Mouse (Mus musculus) forebrain, embryonic 13.5 days (tissue): ENCODE results near the gene Ltb4r2. TPM values are rescaled to one million over a fixed set of nuclear protein-coding genes. Genes with fewer than 3 reads are reported as not detected.

Experiments
- ATAC-seq: fragments of 200-750 bp; cut with Nextera tagmentation; 2 replicates; pipeline ENCODE4 v1.8.0; 2017
- H3K27ac ChIP-seq: fragments of 300-500 bp; sonication (generic); 2 replicates; pipeline ENCODE4 v1.5.1; 2015; ENCODE audit warnings: inconsistent platforms, mild to moderate bottlenecking, moderate library complexity
- H3K27me3 ChIP-seq: fragments of 300-500 bp; sonication (generic); 2 replicates; pipeline ENCODE4 v1.6.1; 2015; ENCODE audit warnings: mild to moderate bottlenecking, inconsistent platforms
- H3K36me3 ChIP-seq: fragments of 300-500 bp; sonication (generic); 2 replicates; pipeline ENCODE4 v1.6.1; 2015; ENCODE audit warnings: mild to moderate bottlenecking, inconsistent platforms; ENCODE audit not compliant: poor library complexity, severe bottlenecking
- H3K4me1 ChIP-seq: fragments of 300-500 bp; sonication (generic); 2 replicates; pipeline ENCODE4 v1.6.1; 2015; ENCODE audit warnings: inconsistent platforms
- H3K4me2 ChIP-seq: fragments of 300-500 bp; sonication (generic); 2 replicates; pipeline ENCODE4 v1.6.1; 2015; ENCODE audit warnings: inconsistent platforms, mild to moderate bottlenecking, moderate library complexity
- H3K4me3 ChIP-seq: fragments of 300-500 bp; sonication (generic); 2 replicates; pipeline ENCODE4 v1.5.1; 2015; ENCODE audit warnings: mild to moderate bottlenecking, inconsistent platforms
- H3K9ac ChIP-seq: fragments of 300-500 bp; sonication (generic); 2 replicates; pipeline ENCODE4 v1.6.1; 2015; ENCODE audit warnings: mild to moderate bottlenecking, inconsistent platforms
- H3K9me3 ChIP-seq: fragments of 300-500 bp; sonication (generic); replicated peaks from 2 replicates; pipeline ENCODE4 v1.6.1; 2016; ENCODE audit warnings: inconsistent platforms
- WGBS: fragments of 180-500 bp; shearing (Covaris S2); methylation state at CpG from one replicate; pipeline ENCODE4 v1.1.7; 2015; 5-methylcytosine and 5-hydroxymethylcytosine counted together
- polyA plus RNA-seq: library from polyadenylated mRNA; unstranded; fragments of >200 nt; fragmentation: Nextera tagmentation; extraction: Ambion mirVana; gene quantifications from 2 replicates; pipeline ENCODE4 v1.2.1, GENCODE M21; 2015

The Ltb4r2 gene
- 0.18 and 0.29 TPM in 2 replicates for polyA plus RNA-seq

DNA sequence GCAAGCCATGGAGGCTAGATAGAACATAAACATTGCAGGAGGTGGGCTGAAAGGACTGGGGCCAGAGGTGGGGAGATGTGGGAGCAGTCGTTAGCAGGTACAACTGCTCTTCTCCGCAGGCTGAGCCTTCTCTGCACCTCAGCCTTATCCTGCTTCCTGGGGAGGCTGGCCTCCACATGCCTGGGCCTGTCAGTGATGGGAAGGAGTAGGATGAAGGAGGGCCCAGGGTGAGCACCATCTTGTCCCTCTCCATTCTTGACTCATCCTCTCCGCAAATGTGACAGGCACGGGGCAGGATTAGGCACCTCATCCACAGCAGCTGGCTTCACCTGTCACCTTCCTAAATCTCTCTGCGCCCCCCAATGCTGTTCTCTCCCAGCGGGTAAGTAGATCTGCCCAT is at the start of gene Ltb4r2:
Gene Ltb4r2, plus strand, starts transcription at position 266 of the 400 bp plus-strand sequence.
- peaks cover 9% of the 10 kb centered on the region for H3K4me1 ChIP-seq
- WGBS: 72% methylated on average over 6 of the region's 6 CpGs
- ATAC-seq: no peak
- H3K4me3 ChIP-seq: peak within 1 kb of the TSS; percentile 53
- H3K27ac ChIP-seq: peak within 1 kb of the TSS; percentile 8; the same call in 1 of the 2 replicates
- peak within 1 kb of the TSS; percentile 87 for H3K4me2 ChIP-seq
- peak within 1 kb of the TSS; percentile 77 for H3K9ac ChIP-seq
- peaks cover 8% of the 10 kb centered on the region for H3K36me3 ChIP-seq
- peaks cover 55% of the 10 kb centered on the region for H3K27me3 ChIP-seq
- no peaks in the 10 kb centered on the region for H3K9me3 ChIP-seq

- H3K9me3 ChIP-seq: no peaks in the 10 kb centered on the region
- no peak overlapping the region for H3K9ac ChIP-seq
- H3K36me3 ChIP-seq: peaks cover 1% of the 10 kb centered on the region; the same call in 1 of the 2 replicates
- no peak overlapping the region for H3K4me3 ChIP-seq
- WGBS: 87% methylated on average over 7 of the region's 7 CpGs
- H3K4me1 ChIP-seq: no peaks in the 10 kb centered on the region
- no peak overlapping the region for H3K4me2 ChIP-seq
- H3K27me3 ChIP-seq: peaks cover 26% of the 10 kb centered on the region
- H3K27ac ChIP-seq: no peak overlapping the region
- ATAC-seq: no peak
Measured at GRCm38 (mm10) chr14:55711786-55712185, 49.4 kb upstream of the Ltb4r2 start.

- no peaks in the 10 kb centered on the region for H3K4me1 ChIP-seq
- 12% methylated on average over 24 of the region's 25 CpGs for WGBS
- no peak for ATAC-seq
- H3K4me3 ChIP-seq: no peak overlapping the region
- H3K4me2 ChIP-seq: no peak overlapping the region; the same call in 1 of the 2 replicates
- no peaks in the 10 kb centered on the region for H3K9me3 ChIP-seq
- H3K36me3 ChIP-seq: peaks cover 13% of the 10 kb centered on the region
- H3K27ac ChIP-seq: no peak overlapping the region
- H3K27me3 ChIP-seq: peaks cover 26% of the 10 kb centered on the region
- no peak overlapping the region for H3K9ac ChIP-seq
Measured at GRCm38 (mm10) chr14:55713007-55713728, 48.1 kb upstream of the Ltb4r2 start.

GRCm38 (mm10) chr14:55713729-55714122 is 47.5 kb upstream of the Ltb4r2 start, which contains the start of gene Tgm1:
TSS of gene Tgm1 (minus strand) at chr14:55713926.
- H3K36me3 ChIP-seq: peaks cover 17% of the 10 kb centered on the region
- H3K27ac ChIP-seq: no peak within 1 kb of the TSS
- WGBS: 20% methylated on average over 4 of the region's 4 CpGs
- H3K9me3 ChIP-seq: no peaks in the 10 kb centered on the region
- peaks cover 26% of the 10 kb centered on the region for H3K27me3 ChIP-seq
- no peak for ATAC-seq
- no peak within 1 kb of the TSS for H3K4me3 ChIP-seq
- no peaks in the 10 kb centered on the region for H3K4me1 ChIP-seq
- H3K9ac ChIP-seq: no peak within 1 kb of the TSS
- H3K4me2 ChIP-seq: no peak within 1 kb of the TSS; the same call in 1 of the 2 replicates

DNA sequence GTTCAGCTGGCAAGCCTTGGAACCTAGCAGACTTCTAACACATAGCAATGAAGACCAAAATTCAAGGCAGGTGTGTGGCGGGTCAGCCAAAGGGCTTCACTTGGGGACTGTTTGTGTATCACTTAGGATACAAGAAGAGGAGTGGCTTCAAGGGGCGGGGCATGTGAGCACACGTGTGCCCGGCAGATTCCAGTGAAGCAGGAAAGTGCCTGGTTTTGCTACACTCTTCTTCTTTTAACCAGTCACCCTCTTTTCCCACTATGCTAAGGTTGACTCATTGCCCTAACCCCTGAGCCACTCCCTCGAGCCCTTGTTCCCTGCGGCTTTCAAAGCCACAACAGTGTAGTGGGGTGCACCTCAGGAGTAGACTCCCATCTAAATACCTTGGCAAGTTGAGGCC is 46.3 kb upstream of the Ltb4r2 start:
- Histone ChIP-seq H3K27me3 (peaks cover 26% of the 10 kb centered on the region), H3K27ac (no peak overlapping the region), H3K4me3 (no peak overlapping the region), H3K4me1 (no peaks in the 10 kb centered on the region), H3K9ac (no peak overlapping the region), H3K36me3 (peaks cover 27% of the 10 kb centered on the region), H3K9me3 (no peaks in the 10 kb centered on the region), H3K4me2 (no peak overlapping the region)
- no peak for ATAC-seq
- WGBS: 48% methylated on average over 6 of the region's 6 CpGs

DNA sequence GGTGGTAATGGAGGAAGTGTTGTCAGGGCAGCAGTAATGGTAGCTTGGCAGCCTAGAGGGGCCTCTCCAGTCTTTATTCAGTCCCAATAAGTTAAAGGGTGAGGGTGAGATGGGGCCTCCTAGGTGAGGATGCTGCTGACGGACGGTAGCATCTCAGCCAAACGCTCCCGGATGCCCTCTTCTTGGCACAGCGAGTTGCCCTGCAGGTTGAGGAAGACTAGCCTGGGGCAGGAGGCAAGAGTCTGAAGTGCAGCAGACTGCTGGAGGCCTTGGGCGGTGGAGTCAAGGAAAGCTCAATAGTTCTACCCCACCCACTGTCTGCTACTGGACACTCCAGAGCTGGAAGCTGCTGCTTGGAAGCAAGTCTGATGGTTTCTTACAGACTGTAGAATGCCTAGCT is 45.0 kb upstream of the Ltb4r2 start:
- Histone ChIP-seq H3K4me3 (no peak overlapping the region), H3K4me2 (no peak overlapping the region), H3K36me3 (peaks cover 30% of the 10 kb centered on the region), H3K9me3 (no peaks in the 10 kb centered on the region), H3K27ac (no peak overlapping the region), H3K27me3 (peaks cover 26% of the 10 kb centered on the region), H3K9ac (no peak overlapping the region), H3K4me1 (peaks cover 9% of the 10 kb centered on the region; the same call in 1 of the 2 replicates)
- WGBS: 93% methylated on average over 6 of the region's 6 CpGs
- no peak for ATAC-seq

GRCm38 (mm10) chr14:55716884-55717283 is 44.3 kb upstream of the Ltb4r2 start:
- WGBS: 91% methylated on average over 8 of the region's 8 CpGs
- no peak overlapping the region for H3K4me3 ChIP-seq
- peaks cover 22% of the 10 kb centered on the region for H3K27me3 ChIP-seq
- no peak overlapping the region for H3K9ac ChIP-seq
- H3K9me3 ChIP-seq: no peaks in the 10 kb centered on the region
- no peak overlapping the region for H3K27ac ChIP-seq
- H3K4me1 ChIP-seq: peaks cover 12% of the 10 kb centered on the region; the same call in 1 of the 2 replicates
- H3K36me3 ChIP-seq: peaks cover 30% of the 10 kb centered on the region
- no peak overlapping the region for H3K4me2 ChIP-seq
- ATAC-seq: no peak

DNA sequence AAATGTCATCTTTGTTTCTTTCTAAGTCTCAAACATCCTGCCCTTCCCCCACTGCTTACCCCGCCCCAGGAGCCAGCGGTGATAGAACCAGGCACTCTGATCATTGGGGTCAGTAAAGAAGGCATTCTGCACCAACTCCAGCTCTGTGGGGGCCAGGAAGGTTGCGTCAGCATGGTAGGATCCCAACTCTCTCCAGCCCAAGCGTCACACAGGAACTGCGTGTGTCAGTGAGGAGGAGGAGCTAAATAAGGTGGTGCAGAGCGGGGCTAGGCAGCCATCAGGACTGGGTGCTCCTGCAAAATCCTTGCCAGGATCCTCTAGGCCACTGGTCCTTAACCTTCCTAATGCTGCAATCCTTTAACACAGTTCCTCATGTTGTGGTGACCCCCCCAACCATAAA is 41.5 kb upstream of the Ltb4r2 start:
- no peak for ATAC-seq
- Histone ChIP-seq H3K9me3 (no peaks in the 10 kb centered on the region), H3K9ac (0 out of 2 replicates have a peak overlapping the region, but pooled peaks have one; percentile 16), H3K36me3 (peaks cover 30% of the 10 kb centered on the region), H3K4me2 (no peak overlapping the region), H3K27ac (no peak overlapping the region), H3K4me1 (peaks cover 12% of the 10 kb centered on the region; the same call in 1 of the 2 replicates), H3K27me3 (no peaks in the 10 kb centered on the region), H3K4me3 (no peak overlapping the region)
- WGBS: 94% methylated on average over 6 of the region's 6 CpGs

DNA sequence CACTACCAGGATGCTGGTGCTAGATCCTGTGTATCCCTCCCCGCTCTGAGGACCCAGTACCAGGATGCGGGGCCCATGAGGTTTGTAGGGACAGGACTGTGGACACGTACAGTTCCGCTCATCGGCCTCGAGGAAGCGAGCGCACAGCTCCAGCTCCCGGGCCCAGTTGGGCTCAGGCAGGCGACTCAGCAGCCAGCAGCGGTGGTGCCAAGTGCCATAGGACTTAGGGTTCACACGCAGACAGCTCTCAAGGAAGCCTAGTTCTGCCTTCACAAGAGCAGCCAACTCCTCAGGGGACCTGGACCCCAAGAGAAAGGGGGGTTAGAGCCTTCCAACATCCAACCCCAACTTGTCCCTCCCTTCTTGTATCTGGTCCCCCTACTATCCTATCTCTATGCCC is 40.6 kb upstream of the Ltb4r2 start:
- ATAC-seq: no peak

DNA sequence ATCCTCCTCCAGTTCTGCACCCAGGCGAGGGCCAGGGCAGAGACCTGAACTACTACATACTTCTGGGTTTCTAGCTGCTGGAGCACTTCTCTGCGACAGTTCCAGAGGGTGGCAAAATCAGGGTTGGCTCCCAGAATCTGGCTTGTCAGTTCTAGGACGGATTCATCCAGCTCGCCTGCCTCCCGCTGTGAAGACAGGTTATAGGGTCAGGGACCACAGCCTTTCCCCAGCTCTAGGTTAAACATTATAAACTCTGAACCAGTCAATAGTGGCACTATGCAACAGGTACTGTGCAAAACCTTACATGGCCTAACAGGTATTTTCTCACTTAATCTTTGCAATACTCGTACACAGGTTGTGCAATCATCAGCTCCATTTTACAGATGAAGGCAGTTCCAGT is 40.2 kb upstream of the Ltb4r2 start:
- 78% methylated on average over 6 of the region's 6 CpGs for WGBS
- Histone ChIP-seq H3K27ac (no peak overlapping the region), H3K36me3 (peaks cover 30% of the 10 kb centered on the region), H3K4me2 (peak overlapping the region; percentile 72), H3K4me1 (peaks cover 12% of the 10 kb centered on the region; the same call in 1 of the 2 replicates), H3K9ac (peak overlapping the region; percentile 78), H3K9me3 (no peaks in the 10 kb centered on the region), H3K27me3 (no peaks in the 10 kb centered on the region), H3K4me3 (peak overlapping the region; percentile 81)
- 0 out of 2 replicates have a peak, but pooled peaks have one; percentile 0 for ATAC-seq

More for the DNA sequence above, 40.6 kb upstream of the Ltb4r2 start:
- H3K4me3 ChIP-seq: no peak overlapping the region
- no peak overlapping the region; the same call in 1 of the 2 replicates for H3K9ac ChIP-seq
- no peaks in the 10 kb centered on the region for H3K9me3 ChIP-seq
- 94% methylated on average over 12 of the region's 12 CpGs for WGBS
- H3K36me3 ChIP-seq: peaks cover 30% of the 10 kb centered on the region
- H3K4me1 ChIP-seq: peaks cover 12% of the 10 kb centered on the region; the same call in 1 of the 2 replicates
- no peak overlapping the region for H3K27ac ChIP-seq
- H3K27me3 ChIP-seq: no peaks in the 10 kb centered on the region
- H3K4me2 ChIP-seq: peak overlapping the region; percentile 72; the same call in 1 of the 2 replicates

DNA sequence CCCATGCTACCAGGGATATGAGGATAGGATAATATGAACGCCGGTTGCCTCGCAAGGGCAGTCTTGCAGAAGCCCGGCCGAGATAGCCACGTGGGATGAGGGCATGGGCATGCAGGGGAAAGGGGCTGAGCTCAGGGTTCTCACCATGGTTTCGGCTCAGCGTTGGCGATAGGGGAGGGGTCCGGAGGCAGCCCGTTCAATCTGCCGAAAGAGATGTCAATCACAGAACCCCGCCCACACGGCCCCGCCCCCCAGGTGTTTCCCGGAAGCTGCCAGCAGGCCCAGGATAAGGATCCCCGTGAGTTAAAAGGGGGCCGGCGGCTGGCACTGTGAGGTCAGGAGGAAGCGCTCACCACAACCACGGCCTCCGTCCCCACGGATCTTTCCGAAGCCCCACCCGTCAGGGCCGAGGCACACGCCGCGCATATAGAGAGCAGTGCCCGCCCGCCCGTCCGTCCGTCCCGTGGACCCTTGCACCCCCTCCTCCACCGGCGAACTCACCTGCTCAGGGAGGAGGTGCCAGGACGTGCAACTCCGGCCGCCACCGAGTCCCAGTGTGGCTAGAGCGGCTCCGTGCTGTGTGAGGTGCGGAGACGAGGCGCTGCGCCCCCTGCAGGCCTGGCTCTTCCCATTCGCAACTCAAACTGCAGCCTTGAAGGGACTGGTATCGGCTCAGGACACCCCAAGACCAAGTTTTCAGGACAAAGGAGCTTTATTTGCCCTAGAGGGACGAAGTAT is 39.4 kb upstream of the Ltb4r2 start, which contains the start of gene Rabggta:
Gene Rabggta, minus strand, starts transcription at position 564 of the 738 bp plus-strand sequence.
- Histone ChIP-seq H3K27me3 (no peaks in the 10 kb centered on the region), H3K36me3 (peaks cover 28% of the 10 kb centered on the region), H3K4me2 (peak within 1 kb of the TSS; percentile 72), H3K9me3 (no peaks in the 10 kb centered on the region), H3K4me1 (peaks cover 12% of the 10 kb centered on the region; the same call in 1 of the 2 replicates), H3K9ac (peak within 1 kb of the TSS; percentile 78), H3K27ac (peak within 1 kb of the TSS; percentile 82), H3K4me3 (peak within 1 kb of the TSS; percentile 81)
- peak; percentile 96 for ATAC-seq
- WGBS: under 1% methylated on average over 50 of the region's 50 CpGs
